Mouse (Mus musculus): ENCODE results near the gene Zbtb12. TPM values are rescaled to one million over a fixed set of nuclear protein-coding genes. Genes with fewer than 3 reads are reported as not detected.
"Not testable (repeated sequence)": the region's sequence is repeated elsewhere in the genome, so short reads cannot be mapped to it uniquely, and the experiment has no call there.

Gene Zbtb12
- polyA plus RNA-seq, 1 experiment from 2014 or later, result 5.0 TPM

GRCm38 (mm10) chr17:34896366-34896765 is 17.1 kb downstream of the Zbtb12 start:
- H3K9me3 ChIP-seq (replicated peaks), result no peaks in the 10 kb centered on the region
- H3K4me1 ChIP-seq, result peaks cover 49% of the 10 kb centered on the region
- WGBS, result 84% methylated on average over 17 of the region's 17 CpGs
- H3K9ac ChIP-seq, result no peak overlapping the region
- H3K4me3 ChIP-seq (replicated peaks), result 0 out of 2 replicates have a peak overlapping the region, but pooled peaks have one; percentile 83
- H3K36me3 ChIP-seq, result peaks cover 17% of the 10 kb centered on the region
- ATAC-seq (replicated peaks; ENCODE audit: low FRiP score), result no peak
- H3K27ac ChIP-seq, result peak overlapping the region; percentile 97; the same call in 1 of the 2 replicates
- no peaks in the 10 kb centered on the region for H3K27me3 ChIP-seq
- H3K4me2 ChIP-seq, result peak overlapping the region; percentile 92

- 15% methylated on average over 10 of the region's 10 CpGs for WGBS
- H3K36me3 ChIP-seq, result peaks cover 29% of the 10 kb centered on the region
- H3K4me3 ChIP-seq (replicated peaks), result peak overlapping the region; percentile 93
- no peak for ATAC-seq (replicated peaks; ENCODE audit: low FRiP score)
- peak overlapping the region; percentile 96 for H3K9ac ChIP-seq
- H3K9me3 ChIP-seq (replicated peaks), result no peaks in the 10 kb centered on the region
- H3K4me1 ChIP-seq, result peaks cover 52% of the 10 kb centered on the region
- H3K27me3 ChIP-seq, result no peaks in the 10 kb centered on the region
- H3K27ac ChIP-seq, result peak overlapping the region; percentile 98
- H3K4me2 ChIP-seq, result peak overlapping the region; percentile 85
These were observed 18.3 kb downstream of the Zbtb12 start for GRCm38 (mm10) chr17:34897373-34898159.

GRCm38 (mm10) chr17:34898160-34898586 is 18.9 kb downstream of the Zbtb12 start, which contains the start of the genes C2 and Ehmt2:
Gene C2, minus strand, starts transcription at chr17:34898265.
Gene Ehmt2, plus strand, starts transcription at chr17:34898469.
- H3K36me3 ChIP-seq, result peaks cover 35% of the 10 kb centered on the region

GRCm38 (mm10) chr17:34898706-34899052 is 19.4 kb downstream of the Zbtb12 start:
- peaks cover 51% of the 10 kb centered on the region for H3K4me1 ChIP-seq
- no peaks in the 10 kb centered on the region for H3K9me3 ChIP-seq (replicated peaks)
- ATAC-seq (replicated peaks; ENCODE audit: low FRiP score), result no peak
- H3K36me3 ChIP-seq, result peaks cover 40% of the 10 kb centered on the region
- H3K4me3 ChIP-seq (replicated peaks), result peak overlapping the region; percentile 93
- H3K4me2 ChIP-seq, result peak overlapping the region; percentile 85
- H3K27me3 ChIP-seq, result no peaks in the 10 kb centered on the region
- peak overlapping the region; percentile 98 for H3K27ac ChIP-seq
- peak overlapping the region; percentile 96 for H3K9ac ChIP-seq
- WGBS, result 0% methylated on average over 23 of the region's 47 CpGs

More at GRCm38 (mm10) chr17:34898160-34898586, 18.9 kb downstream of the Zbtb12 start, which contains the start of the genes C2 and Ehmt2:
- WGBS, result 2% methylated on average over 34 of the region's 44 CpGs
- Histone ChIP-seq H3K4me1 (peaks cover 54% of the 10 kb centered on the region), H3K9ac (peak within 1 kb of the TSS; percentile 96), H3K9me3 (replicated peaks) (no peaks in the 10 kb centered on the region), H3K27me3 (no peaks in the 10 kb centered on the region), H3K4me3 (replicated peaks) (peak within 1 kb of the TSS; percentile 93), H3K4me2 (peak within 1 kb of the TSS; percentile 85), H3K27ac (peak within 1 kb of the TSS; percentile 98)
- peak; percentile 40 for ATAC-seq (replicated peaks; ENCODE audit: low FRiP score)

GRCm38 (mm10) chr17:34899053-34899889 is 20.0 kb downstream of the Zbtb12 start:
- Histone ChIP-seq H3K9ac (peak overlapping the region; percentile 96), H3K27me3 (no peaks in the 10 kb centered on the region), H3K4me2 (peak overlapping the region; percentile 85), H3K9me3 (replicated peaks) (no peaks in the 10 kb centered on the region), H3K4me1 (peaks cover 48% of the 10 kb centered on the region), H3K27ac (peak overlapping the region; percentile 98), H3K4me3 (replicated peaks) (peak overlapping the region; percentile 93), H3K36me3 (peaks cover 46% of the 10 kb centered on the region)
- ATAC-seq (replicated peaks; ENCODE audit: low FRiP score), result no peak
- WGBS, result under 1% methylated on average over 38 of the region's 45 CpGs

GRCm38 (mm10) chr17:34899890-34900243 is 20.6 kb downstream of the Zbtb12 start:
- WGBS, result under 1% methylated on average over 5 of the region's 5 CpGs

GRCm38 (mm10) chr17:34900826-34901225 is 21.5 kb downstream of the Zbtb12 start:
- not testable (repeated sequence) for H3K9ac ChIP-seq; ATAC-seq (replicated peaks; ENCODE audit: low FRiP score); H3K27me3 ChIP-seq; H3K4me2 ChIP-seq; H3K9me3 ChIP-seq (replicated peaks); H3K27ac ChIP-seq
- peaks cover 37% of the 10 kb centered on the region for H3K4me1 ChIP-seq
- peak overlapping the region; percentile 93; the same call in 1 of the 2 replicates for H3K4me3 ChIP-seq (replicated peaks)
- peaks cover 59% of the 10 kb centered on the region for H3K36me3 ChIP-seq

More at GRCm38 (mm10) chr17:34899890-34900243, 20.6 kb downstream of the Zbtb12 start:
- H3K4me1 ChIP-seq, result peaks cover 47% of the 10 kb centered on the region
- H3K4me2 ChIP-seq, result peak overlapping the region; percentile 85
- peak overlapping the region; percentile 98 for H3K27ac ChIP-seq
- H3K9me3 ChIP-seq (replicated peaks), result no peaks in the 10 kb centered on the region
- H3K27me3 ChIP-seq, result no peaks in the 10 kb centered on the region
- H3K36me3 ChIP-seq, result peaks cover 52% of the 10 kb centered on the region
- H3K9ac ChIP-seq, result peak overlapping the region; percentile 96
- no peak for ATAC-seq (replicated peaks; ENCODE audit: low FRiP score)
- H3K4me3 ChIP-seq (replicated peaks), result peak overlapping the region; percentile 93

GRCm38 (mm10) chr17:34901948-34902347 is 22.7 kb downstream of the Zbtb12 start:
- not testable (repeated sequence) for H3K27ac ChIP-seq

GRCm38 (mm10) chr17:34902895-34903294 is 23.6 kb downstream of the Zbtb12 start:
- no peak overlapping the region for H3K27ac ChIP-seq
- no peak for ATAC-seq (replicated peaks; ENCODE audit: low FRiP score)
- 74% methylated on average over 9 of the region's 9 CpGs for WGBS
- peaks cover 72% of the 10 kb centered on the region for H3K36me3 ChIP-seq
- H3K27me3 ChIP-seq, result no peaks in the 10 kb centered on the region
- H3K4me3 ChIP-seq (replicated peaks), result no peak overlapping the region
- H3K4me1 ChIP-seq, result peaks cover 19% of the 10 kb centered on the region
- no peak overlapping the region for H3K9ac ChIP-seq
- no peaks in the 10 kb centered on the region for H3K9me3 ChIP-seq (replicated peaks)
- no peak overlapping the region for H3K4me2 ChIP-seq

More at GRCm38 (mm10) chr17:34901948-34902347, 22.7 kb downstream of the Zbtb12 start:
- 87% methylated on average over 9 of the region's 10 CpGs for WGBS
- peaks cover 63% of the 10 kb centered on the region for H3K36me3 ChIP-seq
- not testable (repeated sequence) for H3K27me3 ChIP-seq; ATAC-seq (replicated peaks; ENCODE audit: low FRiP score); H3K4me2 ChIP-seq; H3K9me3 ChIP-seq (replicated peaks); H3K4me3 ChIP-seq (replicated peaks); H3K9ac ChIP-seq
- peaks cover 28% of the 10 kb centered on the region for H3K4me1 ChIP-seq

GRCm38 (mm10) chr17:34910982-34911381 is 31.7 kb downstream of the Zbtb12 start:
- H3K27ac ChIP-seq, result no peak overlapping the region

GRCm38 (mm10) chr17:34911945-34912351 is 32.7 kb downstream of the Zbtb12 start:
- H3K4me2 ChIP-seq, result no peak overlapping the region
- ATAC-seq (replicated peaks; ENCODE audit: low FRiP score), result peak; percentile 23; the same call in 1 of the 2 replicates
- peaks cover 68% of the 10 kb centered on the region for H3K36me3 ChIP-seq
- H3K9ac ChIP-seq, result no peak overlapping the region
- H3K9me3 ChIP-seq (replicated peaks), result no peaks in the 10 kb centered on the region
- 47% methylated on average over 5 of the region's 5 CpGs for WGBS
- no peaks in the 10 kb centered on the region for H3K27me3 ChIP-seq
- no peak overlapping the region for H3K4me3 ChIP-seq (replicated peaks)
- H3K4me1 ChIP-seq, result peaks cover 19% of the 10 kb centered on the region
- no peak overlapping the region for H3K27ac ChIP-seq

More at GRCm38 (mm10) chr17:34910982-34911381, 31.7 kb downstream of the Zbtb12 start:
- no peak overlapping the region for H3K4me2 ChIP-seq
- WGBS, result 84% methylated on average over 10 of the region's 10 CpGs
- H3K4me3 ChIP-seq (replicated peaks), result no peak overlapping the region
- H3K27me3 ChIP-seq, result no peaks in the 10 kb centered on the region
- no peaks in the 10 kb centered on the region for H3K9me3 ChIP-seq (replicated peaks)
- H3K36me3 ChIP-seq, result peaks cover 78% of the 10 kb centered on the region
- ATAC-seq (replicated peaks; ENCODE audit: low FRiP score), result no peak
- H3K4me1 ChIP-seq, result peaks cover 19% of the 10 kb centered on the region
- H3K9ac ChIP-seq, result no peak overlapping the region

Measured in kidney, embryonic 15.5 days (tissue).